Mouse (Mus musculus): ENCODE data around the gene Mrrf.

Gene Mrrf

DNA sequence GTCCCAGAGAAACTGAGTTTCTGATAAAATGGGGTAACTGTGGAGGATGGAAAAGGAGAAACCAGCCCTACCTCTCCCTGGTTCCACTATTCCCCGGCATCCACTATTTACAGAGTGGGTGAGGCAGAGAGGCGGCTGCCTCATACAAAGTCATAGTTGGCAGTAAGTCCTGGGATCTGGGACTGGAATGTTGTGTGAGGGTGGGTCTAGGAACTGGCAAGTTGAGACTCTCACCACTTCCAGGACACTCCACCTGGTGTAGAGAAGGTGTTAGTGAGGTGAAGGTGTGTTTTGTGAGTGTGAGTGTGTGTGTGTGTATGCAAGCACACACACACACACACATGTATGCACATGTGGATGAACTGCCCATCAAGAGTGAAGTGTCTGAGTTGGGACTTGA is 64.6 kb downstream of the Mrrf start:
- no peak for ATAC-seq (ENCODE audit: low TSS enrichment)

GRCm38 (mm10) chr2:36201756-36202610 is 65.8 kb downstream of the Mrrf start:
- ATAC-seq (ENCODE audit: low TSS enrichment): no peak

DNA sequence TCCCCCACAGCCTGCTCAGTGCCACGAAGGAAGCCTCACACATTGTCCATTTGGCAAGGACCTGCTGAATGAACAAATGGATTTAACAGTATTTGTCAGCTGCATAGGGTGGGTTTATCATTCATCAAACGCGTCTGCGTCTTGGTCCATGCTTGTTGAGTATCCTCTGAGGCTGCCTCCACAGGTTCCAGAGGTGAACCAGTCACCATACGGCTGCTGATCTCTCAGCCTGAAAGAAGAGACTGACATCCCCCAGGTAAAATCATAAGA is 66.4 kb downstream of the Mrrf start:
- no peak for ATAC-seq (ENCODE audit: low TSS enrichment)

- peak; percentile 50 for ATAC-seq (ENCODE audit: low TSS enrichment)
Observed at GRCm38 (mm10) chr2:36203011-36203825, 67.0 kb downstream of the Mrrf start.

DNA sequence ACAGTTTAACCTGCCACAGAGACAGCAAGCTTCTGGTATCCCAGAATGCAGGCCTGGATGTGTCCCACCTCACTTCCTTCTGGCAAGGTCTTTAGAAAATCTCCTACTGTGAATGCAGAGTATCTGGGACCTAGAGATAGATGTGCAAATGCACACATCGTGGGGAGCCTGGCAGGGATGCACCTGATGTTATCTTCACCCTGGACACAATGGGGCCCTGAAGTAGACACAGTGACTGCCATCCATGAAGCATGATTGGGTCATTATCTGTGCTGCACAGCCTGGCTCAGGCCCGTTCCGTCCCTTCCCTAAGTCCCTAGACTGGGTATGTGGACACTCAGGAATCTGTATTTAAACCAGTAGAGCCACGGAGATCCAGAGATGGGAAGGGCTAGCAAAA is 68.4 kb downstream of the Mrrf start:
- no peak for ATAC-seq (ENCODE audit: low TSS enrichment)

GRCm38 (mm10) chr2:36207071-36207470 is 70.9 kb downstream of the Mrrf start:
- no peak for ATAC-seq (ENCODE audit: low TSS enrichment)

DNA sequence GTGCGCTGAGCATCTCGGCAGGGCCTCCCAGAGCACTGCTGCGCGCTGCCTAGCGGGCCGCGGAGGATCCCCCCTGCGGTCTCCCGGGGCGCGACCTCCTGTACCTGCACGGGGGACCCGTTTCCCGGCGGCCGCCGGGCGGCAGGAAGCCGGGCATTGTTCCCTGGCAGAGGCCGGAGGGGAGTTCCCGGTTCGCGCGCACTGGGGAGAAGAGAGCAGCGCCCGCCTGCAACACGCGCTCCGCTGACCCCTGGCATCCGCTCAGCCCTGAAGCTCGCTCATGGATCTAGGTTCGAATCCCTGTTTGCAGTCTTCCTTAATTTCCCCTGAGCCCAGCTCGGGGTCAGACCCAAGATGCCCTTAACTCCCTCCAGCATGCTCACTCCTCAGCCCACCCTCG is 74.6 kb downstream of the Mrrf start:
- no peak for ATAC-seq (ENCODE audit: low TSS enrichment)

- ATAC-seq (ENCODE audit: low TSS enrichment): no peak
Observed at GRCm38 (mm10) chr2:36211785-36212184, 75.6 kb downstream of the Mrrf start.

GRCm38 (mm10) chr2:36213108-36213507 is 76.9 kb downstream of the Mrrf start:
- ATAC-seq (ENCODE audit: low TSS enrichment): no peak

DNA sequence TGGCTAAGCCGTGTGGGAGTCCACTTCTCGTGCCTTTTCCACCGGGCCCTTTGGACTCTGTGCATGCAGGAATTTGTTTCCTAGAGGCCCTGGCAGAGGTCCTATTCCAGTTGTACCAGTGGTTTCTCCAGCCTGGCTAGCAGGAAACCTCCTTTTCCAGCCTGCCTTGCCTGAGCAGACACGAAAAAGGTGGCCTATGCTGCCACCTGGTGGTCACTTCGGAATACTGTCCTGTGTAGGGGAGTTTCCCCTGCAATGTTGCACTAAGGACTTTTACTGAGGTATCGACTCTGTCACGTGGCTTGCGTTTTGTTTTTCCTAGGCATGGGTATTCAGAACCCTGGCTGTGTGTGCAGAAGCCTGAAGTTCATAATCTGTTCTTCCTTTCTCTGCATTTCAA is 77.8 kb downstream of the Mrrf start:
- ATAC-seq (ENCODE audit: low TSS enrichment): peak; percentile 91

DNA sequence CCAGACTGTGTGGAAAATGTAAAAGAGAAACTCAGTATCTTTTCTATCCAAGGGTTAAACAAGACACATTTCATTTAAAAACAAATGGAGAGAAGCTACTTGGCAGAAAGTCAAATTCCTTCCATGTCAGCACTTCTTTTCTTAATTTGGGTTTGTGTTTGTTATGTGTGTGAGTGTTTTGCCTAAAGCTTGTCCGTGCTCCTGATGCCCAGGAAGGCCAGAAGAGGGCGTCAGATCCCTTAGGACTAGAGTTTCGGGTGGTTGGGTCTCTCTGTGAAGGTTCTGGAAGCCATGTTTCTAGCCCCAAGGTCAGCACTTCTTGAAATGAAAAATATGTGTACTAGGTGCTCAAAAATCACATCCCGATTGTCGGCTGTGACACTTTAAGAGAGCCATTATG is 78.2 kb downstream of the Mrrf start:
- ATAC-seq (ENCODE audit: low TSS enrichment): no peak

GRCm38 (mm10) chr2:36215203-36215739 is 79.1 kb downstream of the Mrrf start:
- ATAC-seq (ENCODE audit: low TSS enrichment): no peak

DNA sequence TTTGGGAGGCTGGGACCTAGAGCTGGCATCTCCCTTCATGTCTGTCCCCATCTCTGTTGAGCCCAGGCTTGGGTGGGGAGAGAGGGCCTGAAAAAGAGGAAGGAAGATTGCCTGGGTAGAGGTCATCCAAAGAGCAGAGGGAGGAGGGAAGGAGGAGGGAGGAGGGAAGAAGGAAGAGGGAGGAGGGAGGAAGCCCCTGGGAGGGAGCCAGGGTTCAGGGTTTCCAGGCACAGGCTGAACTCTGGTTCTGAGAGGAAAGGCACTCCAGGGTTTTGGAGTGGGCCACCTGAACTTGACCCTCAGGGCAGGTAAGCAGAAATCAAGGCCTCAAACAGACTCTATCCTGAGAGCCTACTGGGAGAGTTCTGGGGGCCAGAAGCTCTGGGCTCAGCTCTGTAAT is 80.4 kb downstream of the Mrrf start:
- no peak for ATAC-seq (ENCODE audit: low TSS enrichment)

GRCm38 (mm10) chr2:36216953-36217573 is 80.9 kb downstream of the Mrrf start:
- ATAC-seq (ENCODE audit: low TSS enrichment): no peak

DNA sequence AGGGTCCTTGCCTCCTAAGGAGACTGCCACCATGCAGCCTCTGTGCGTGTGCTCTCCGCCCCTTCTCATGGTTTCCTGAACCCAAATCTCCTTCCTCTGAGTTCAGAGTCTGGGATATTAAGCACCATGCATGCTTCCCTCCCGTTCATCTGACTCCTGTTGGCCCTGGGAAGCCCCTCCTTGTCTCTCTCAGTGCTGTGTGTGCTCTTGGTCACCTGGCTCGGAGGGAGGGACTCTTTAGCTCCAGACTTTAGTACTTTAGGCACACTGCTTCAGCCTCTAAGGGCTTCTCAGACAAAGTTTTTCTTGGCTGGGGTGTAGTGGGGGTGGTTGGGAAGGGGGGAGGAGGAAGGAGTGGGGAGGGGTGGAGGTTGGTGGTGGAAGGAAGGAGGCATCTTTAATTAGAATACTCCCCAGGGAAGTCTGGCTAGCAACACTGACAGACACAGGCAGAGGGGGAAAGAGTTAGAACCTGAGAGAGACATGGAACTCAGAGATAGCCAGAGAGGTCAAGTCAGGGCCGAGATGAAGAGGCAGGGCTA is 81.6 kb downstream of the Mrrf start:
- no peak for ATAC-seq (ENCODE audit: low TSS enrichment)

DNA sequence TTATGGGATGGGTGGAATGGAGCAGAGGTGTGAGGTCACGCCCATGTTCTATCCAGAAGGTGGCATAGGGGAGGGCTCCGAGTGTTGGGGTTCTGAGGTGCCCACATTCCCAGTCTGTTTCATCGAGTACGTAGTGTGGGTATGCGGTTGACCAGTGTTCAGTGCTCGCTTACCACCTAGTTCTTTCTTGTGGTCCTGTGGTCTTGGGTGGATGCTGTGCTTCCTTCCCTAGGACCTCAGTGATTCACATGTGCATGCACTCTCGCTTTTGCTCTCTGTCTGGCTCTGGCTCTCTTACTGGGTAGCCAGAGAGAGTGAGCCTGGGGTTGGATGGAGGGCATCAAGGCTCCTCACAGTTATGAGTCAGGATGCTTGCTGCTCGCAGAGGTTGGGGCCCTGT is 83.9 kb downstream of the Mrrf start:
- ATAC-seq (ENCODE audit: low TSS enrichment): no peak

GRCm38 (mm10) chr2:36220891-36221290 is 84.7 kb downstream of the Mrrf start:
- ATAC-seq (ENCODE audit: low TSS enrichment): no peak

GRCm38 (mm10) chr2:36222168-36222848 is 86.1 kb downstream of the Mrrf start:
- ATAC-seq (ENCODE audit: low TSS enrichment): peak; percentile 63

DNA sequence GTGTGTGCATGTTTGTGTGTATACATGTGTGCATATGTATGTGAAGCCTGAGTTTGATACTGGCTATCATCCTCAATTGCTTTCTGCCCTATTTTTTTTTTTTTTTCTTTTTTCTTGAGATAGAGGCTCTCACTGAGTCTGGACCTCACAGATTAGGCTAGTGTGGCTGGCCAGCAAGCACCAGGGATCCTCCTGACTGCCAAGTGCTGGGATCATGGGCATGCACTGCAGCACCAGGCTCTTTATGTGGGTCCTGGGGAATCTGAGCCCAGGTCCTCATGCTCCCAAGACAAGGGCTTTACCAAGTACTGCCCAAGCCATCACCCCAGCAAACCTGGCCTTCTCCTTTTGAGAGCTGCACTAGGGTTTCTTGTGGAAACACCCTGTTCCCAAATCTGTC is 87.2 kb downstream of the Mrrf start:
- no peak for ATAC-seq (ENCODE audit: low TSS enrichment)

- no peak for ATAC-seq (ENCODE audit: low TSS enrichment)
Observed at GRCm38 (mm10) chr2:36224153-36224552, 88.0 kb downstream of the Mrrf start.

DNA sequence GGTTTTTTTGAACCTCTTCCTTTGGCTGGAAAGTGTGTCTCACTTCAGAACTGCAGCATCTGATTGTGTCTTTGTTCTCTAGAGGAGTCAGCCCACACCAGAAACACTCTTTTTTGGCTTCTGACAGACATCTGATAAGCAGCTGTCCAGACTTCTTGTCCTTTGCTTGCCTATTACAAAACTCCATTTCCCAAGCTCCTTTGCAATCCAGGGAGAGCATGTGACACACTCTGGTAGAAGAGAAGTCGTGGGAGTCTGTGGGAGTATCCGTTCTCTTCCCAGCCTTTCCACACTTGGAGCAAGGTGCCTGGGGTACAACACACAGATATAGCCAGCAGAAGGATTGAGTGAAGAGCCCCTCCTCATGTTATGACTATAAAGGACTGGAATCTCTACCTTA is 88.4 kb downstream of the Mrrf start:
- peak; percentile 82 for ATAC-seq (ENCODE audit: low TSS enrichment)

DNA sequence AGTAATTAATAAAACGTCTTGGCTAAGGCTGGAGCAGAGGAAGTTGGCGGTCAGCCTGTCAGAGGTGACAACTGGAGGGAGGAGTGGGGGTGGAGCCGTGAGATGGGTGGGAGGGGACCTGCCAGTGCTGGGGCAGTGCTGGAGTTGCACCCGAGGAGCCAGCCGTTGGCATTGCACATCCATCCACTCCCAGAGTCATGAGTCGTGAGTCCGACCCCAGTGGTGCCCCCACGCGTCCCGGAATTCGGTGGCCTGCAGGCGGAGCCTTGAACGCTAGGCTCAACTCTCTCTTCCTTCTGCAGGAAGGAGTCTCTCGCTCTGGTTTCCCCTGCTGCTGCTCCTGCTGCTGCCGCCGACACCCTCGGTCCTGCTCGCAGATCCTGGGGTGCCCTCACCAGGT is 94.2 kb downstream of the Mrrf start, which contains the start of gene Ptgs1:
Gene Ptgs1, plus strand, starts transcription at position 61 of the 400 bp plus-strand sequence.
- ATAC-seq (ENCODE audit: low TSS enrichment): peak; percentile 71
